Mouse (Mus musculus) ES-E14 (cell line): ENCODE results near the gene Wwtr1. TPM values are rescaled to one million over a fixed set of nuclear protein-coding genes. Genes with fewer than 3 reads are reported as not detected.

Experiments
- DNase-seq: peaks from one replicate; pipeline ENCODE4 v3.0.0-alpha.2; 2013; ENCODE audit warnings: low read depth, low spot score
- H3K27ac ChIP-seq: 2 replicates; pipeline ENCODE4 v1.5.1; 2012; ENCODE audit warnings: low read depth, mild to moderate bottlenecking, low read length, moderate library complexity, mixed read lengths; ENCODE audit not compliant: poor library complexity, insufficient read depth, severe bottlenecking
- H3K36me3 ChIP-seq: 2 replicates; pipeline ENCODE4 v1.6.1; 2012; ENCODE audit warnings: mild to moderate bottlenecking, low read length, moderate library complexity, mixed read lengths; ENCODE audit not compliant: control insufficient read depth, poor library complexity, insufficient read depth, severe bottlenecking
- H3K4me1 ChIP-seq, 2 experiments: fragments of 150-350 bp in 1 of 2; sonication (generic) in 1 of 2; 2 replicates each; pipeline ENCODE4 v1.6.1; 2012; ENCODE audit warnings: low read length in 2 of 2, mild to moderate bottlenecking in 1 of 2, mixed read lengths in 1 of 2; ENCODE audit not compliant: control insufficient read depth in 2 of 2, insufficient read depth in 2 of 2, poor library complexity in 1 of 2
- H3K4me3 ChIP-seq, 2 experiments: fragments of 150-350 bp in 1 of 2; sonication (generic) in 1 of 2; 2 replicates each; pipeline ENCODE4 v1.5.1; 2012; ENCODE audit warnings: low read length in 2 of 2, low read depth in 1 of 2, mild to moderate bottlenecking in 1 of 2, mixed read lengths in 1 of 2; ENCODE audit not compliant: insufficient read depth in 1 of 2, poor library complexity in 1 of 2, severe bottlenecking in 1 of 2
- H3K9ac ChIP-seq: 2 replicates; pipeline ENCODE4 v1.6.1; 2012; ENCODE audit warnings: low read depth, mild to moderate bottlenecking, low read length, mixed read lengths; ENCODE audit not compliant: poor library complexity, insufficient read depth, severe bottlenecking
- H3K9me3 ChIP-seq: fragments of 150-350 bp; sonication (generic); 2 replicates; pipeline ENCODE4 v1.6.1; 2012; ENCODE audit warnings: low read depth, mild to moderate bottlenecking, low read length; ENCODE audit not compliant: control insufficient read depth, insufficient read depth
- CHD2 ChIP-seq: IDR thresholded peaks from 2 replicates; pipeline ENCODE4 v1.6.1; 2014; ENCODE audit warnings: mild to moderate bottlenecking, low read depth, low read length, inconsistent platforms
- HCFC1 ChIP-seq: IDR thresholded peaks from 2 replicates; pipeline ENCODE4 v1.6.1; 2012; ENCODE audit warnings: low read length, inconsistent platforms, borderline replicate concordance; ENCODE audit not compliant: insufficient read depth
- MAFK ChIP-seq: IDR thresholded peaks from 2 replicates; pipeline ENCODE4 v1.6.1; 2014; ENCODE audit warnings: mild to moderate bottlenecking, low read depth, low read length, inconsistent platforms; ENCODE audit not compliant: insufficient read depth
- ZC3H11A ChIP-seq: IDR thresholded peaks from 2 replicates; pipeline ENCODE4 v1.6.1; 2012; ENCODE audit warnings: low read depth, mild to moderate bottlenecking, inconsistent platforms, low read length, borderline replicate concordance
- ZNF384 ChIP-seq: IDR thresholded peaks from 2 replicates; pipeline ENCODE4 v1.6.1; 2012; ENCODE audit warnings: low read depth, low read length, inconsistent platforms
- in situ Hi-C, 2 experiments: fragments of 600-800 bp; cut with MboI; formaldehyde crosslinking; loops; one replicate each; pipeline ENCODE4 v1.15.1; 2025; ENCODE audit warnings: low sequenced_read_pairs in 2 of 2, inconsistent platforms in 1 of 2; ENCODE audit not compliant: unreplicated experiment in 2 of 2
- total RNA-seq: library from RNA; depleted of rRNA; stranded (reverse); fragments of 300-350 nt; gene quantifications from 2 replicates; pipeline ENCODE4 v1.2.3, GENCODE M21; 2012

Gene Wwtr1
- total RNA-seq, 1 experiment: 20.0 TPM

DNA sequence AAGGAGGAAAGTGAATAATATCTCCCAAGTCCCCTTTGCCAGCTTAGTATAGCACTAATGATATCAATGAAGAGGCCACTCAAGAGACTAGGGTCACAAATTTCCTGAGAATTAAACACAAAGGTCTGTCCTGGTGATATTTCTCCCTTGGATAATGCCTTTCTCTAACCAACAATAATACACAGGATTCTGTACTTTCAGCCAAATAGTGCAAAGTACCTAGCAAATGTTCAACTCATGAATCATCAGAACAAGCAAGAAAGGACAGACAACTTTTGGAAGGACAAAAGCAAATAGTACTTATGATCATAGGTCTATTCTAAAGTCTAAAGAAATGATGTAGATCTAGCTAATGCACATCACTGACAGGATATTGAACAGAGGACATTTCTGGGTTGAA is 19.8 kb upstream of the Wwtr1 start:
- Histone ChIP-seq H3K9me3 (no peaks in the 10 kb centered on the region), H3K9ac (no peak overlapping the region), H3K4me3 (no peak overlapping the region), H3K4me1 (no peaks in the 10 kb centered on the region), H3K36me3 (no peaks in the 10 kb centered on the region), H3K27ac (no peak overlapping the region)
- in situ Hi-C loops: no loop called here
- DNase-seq: no peak
- no peak for TF ChIP-seq MAFK
- no peak for TF ChIP-seq ZNF384
- TF ChIP-seq ZC3H11A: no peak

DNA sequence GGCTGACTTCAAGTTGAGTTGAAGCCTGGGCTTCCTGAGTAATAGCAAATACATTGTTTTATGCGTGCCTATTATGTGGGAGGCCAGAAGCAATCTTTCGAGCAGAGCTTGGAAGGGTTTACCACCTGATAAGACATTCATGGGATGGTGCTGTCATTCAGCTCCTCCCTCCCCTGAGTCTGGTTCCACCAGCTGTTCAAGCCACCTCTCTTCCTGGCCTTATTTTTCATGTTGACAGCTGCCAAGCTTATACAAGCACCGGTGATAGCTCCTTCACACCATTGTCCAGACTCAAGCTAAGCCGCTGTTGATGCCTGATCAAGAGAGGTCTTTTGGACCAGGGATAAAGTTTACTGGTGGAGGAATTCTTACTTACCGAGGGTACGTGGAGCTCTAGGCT is 10.3 kb upstream of the Wwtr1 start:
- H3K9me3 ChIP-seq: no peaks in the 10 kb centered on the region
- H3K4me3 ChIP-seq: no peak overlapping the region
- no peaks in the 10 kb centered on the region for H3K36me3 ChIP-seq
- TF ChIP-seq ZNF384: no peak
- no peak for TF ChIP-seq CHD2
- no peak for TF ChIP-seq HCFC1
- TF ChIP-seq ZC3H11A: no peak
- TF ChIP-seq MAFK: no peak
- peaks cover 2 to 4% of the 10 kb centered on the region in 2 experiments; a peak in 2 of 4 replicates for H3K4me1 ChIP-seq
- no peak overlapping the region for H3K9ac ChIP-seq
- H3K27ac ChIP-seq: no peak overlapping the region
- DNase-seq: no peak
- in situ Hi-C loops: no loop called here

DNA sequence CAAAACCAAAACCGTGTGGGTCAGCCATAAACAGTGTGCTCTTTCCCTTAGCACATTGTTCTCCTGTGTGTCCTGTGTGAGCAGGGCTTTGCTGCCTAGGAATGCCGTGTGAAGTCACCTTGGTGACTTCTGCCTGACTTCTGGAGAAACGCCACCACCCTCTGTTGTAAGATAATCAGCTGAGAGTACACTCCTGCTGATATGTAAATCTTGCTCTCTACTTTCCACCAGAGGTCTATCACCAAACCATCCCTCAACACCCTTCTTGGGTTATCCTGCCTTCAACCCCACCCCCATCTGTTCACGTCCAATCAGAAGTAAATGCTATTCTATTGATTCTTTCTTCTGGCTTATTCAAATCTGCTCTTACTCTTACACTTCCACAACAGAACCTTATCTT is 7.8 kb upstream of the Wwtr1 start:
- H3K9me3 ChIP-seq: no peaks in the 10 kb centered on the region
- H3K4me1 ChIP-seq: peaks cover 2 to 4% of the 10 kb centered on the region in 2 experiments; a peak in 2 of 4 replicates
- no peak overlapping the region for H3K27ac ChIP-seq
- H3K4me3 ChIP-seq: no peak overlapping the region
- H3K36me3 ChIP-seq: no peaks in the 10 kb centered on the region
- DNase-seq: peak; percentile 41
- no peak overlapping the region for H3K9ac ChIP-seq
- TF ChIP-seq MAFK: no peak
- no peak for TF ChIP-seq HCFC1
- TF ChIP-seq ZNF384: no peak
- TF ChIP-seq ZC3H11A: no peak
- no peak for TF ChIP-seq CHD2
- in situ Hi-C loops: no loop called here

DNA sequence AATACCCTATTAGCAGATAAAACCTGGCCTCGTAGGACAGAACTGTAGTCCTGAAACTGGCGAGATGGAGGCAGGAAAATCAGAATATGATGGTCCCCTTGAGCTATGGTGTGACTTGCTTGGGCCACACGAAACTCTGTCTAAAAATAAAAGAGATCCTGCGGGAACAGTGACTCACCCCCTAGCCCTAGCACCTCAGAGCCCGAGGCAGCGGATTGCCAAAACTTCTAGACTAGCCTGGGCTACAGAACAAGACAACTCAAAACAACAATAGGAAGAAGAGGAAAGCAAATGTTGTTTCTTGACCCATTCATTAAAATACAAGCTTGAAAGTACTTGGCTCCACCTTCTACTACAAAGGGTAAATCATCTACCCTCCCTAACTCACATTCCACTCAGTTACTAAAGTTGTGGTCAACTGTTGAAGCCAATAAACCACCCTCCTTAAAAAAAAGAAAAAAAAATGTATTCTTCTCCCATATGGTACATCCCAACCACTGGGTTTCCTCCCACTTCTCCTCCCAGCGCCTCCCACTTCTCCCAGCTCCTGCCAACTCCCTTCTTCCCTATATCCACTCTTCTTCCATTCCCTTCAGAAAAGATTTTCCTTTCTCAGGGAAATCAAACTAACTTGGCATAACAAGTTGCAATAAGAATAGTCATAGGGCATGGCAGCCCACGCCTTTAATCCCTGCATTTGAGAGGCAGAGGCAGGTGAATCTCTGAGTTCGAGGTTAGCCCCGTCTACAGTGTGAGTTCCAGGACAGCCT is 4.9 kb upstream of the Wwtr1 start:
- H3K9me3 ChIP-seq: no peaks in the 10 kb centered on the region
- TF ChIP-seq CHD2 (no peak), MAFK (no peak), ZNF384 (no peak), ZC3H11A (no peak), HCFC1 (no peak)
- no peak overlapping the region for H3K4me3 ChIP-seq
- H3K9ac ChIP-seq: no peak overlapping the region
- H3K4me1 ChIP-seq: peaks cover 2 to 4% of the 10 kb centered on the region in 2 experiments; a peak in 3 of 4 replicates
- in situ Hi-C loops: no loop called here
- no peak for DNase-seq
- H3K36me3 ChIP-seq: no peaks in the 10 kb centered on the region
- no peak overlapping the region for H3K27ac ChIP-seq
